Mouse (Mus musculus) c-Kit-negative CD71-positive TER-119-positive erythroid progenitor cells, embryonic 14.5 days (primary cell): ENCODE data around the gene Nfib.

Experiments used
- DNase-seq: peaks from one replicate; pipeline ENCODE4 v3.0.0-alpha.2; 2013; ENCODE audit warnings: low read depth, low spot score

Nfib gene

DNA sequence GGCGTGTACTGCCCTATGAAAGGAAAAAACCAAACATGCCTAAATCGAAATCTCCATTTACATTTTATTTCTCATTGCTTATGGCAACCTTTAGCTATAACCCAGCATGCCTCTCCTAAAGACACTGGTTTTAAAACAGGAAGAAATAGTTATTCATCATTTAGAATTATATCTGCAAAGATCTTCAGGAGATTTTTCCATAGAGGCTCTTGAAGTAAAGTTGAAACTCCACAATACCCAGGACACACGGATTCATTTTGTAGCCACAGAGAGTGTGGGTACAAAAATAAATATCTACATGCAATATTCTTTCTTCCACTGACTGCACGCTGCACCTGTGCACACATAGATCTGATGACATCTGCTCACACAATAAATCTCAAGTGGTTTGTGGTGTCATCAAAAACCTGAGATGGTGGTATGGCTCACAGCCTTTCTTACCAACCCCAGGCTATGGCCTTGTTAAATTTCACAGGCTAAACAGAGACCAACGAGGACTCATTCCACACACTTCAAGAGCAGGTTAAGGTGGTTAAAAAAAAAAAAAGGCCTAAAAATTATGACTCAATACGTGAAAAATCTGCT, 189.2 kb downstream of the Nfib start:
- DNase-seq, result no peak

DNA sequence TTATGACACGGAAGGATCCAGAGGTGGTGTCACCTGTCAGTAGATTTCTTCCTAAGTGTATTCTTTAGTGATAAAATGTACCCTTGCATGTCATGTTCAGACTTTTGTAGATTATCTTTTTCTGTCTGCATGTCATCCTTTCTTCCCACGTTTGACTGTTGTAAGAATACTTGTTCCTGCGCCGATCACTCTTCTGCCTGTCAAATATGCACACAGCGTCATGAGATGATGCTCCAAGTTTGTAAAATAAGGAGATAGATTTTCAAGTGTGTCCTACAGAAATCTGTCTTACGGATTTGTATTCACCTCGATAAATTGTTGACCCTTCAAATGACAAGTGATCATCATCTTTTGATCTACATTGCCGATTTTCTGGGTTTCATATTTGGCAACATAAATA, 190.6 kb downstream of the Nfib start:
- DNase-seq, result no peak

DNA sequence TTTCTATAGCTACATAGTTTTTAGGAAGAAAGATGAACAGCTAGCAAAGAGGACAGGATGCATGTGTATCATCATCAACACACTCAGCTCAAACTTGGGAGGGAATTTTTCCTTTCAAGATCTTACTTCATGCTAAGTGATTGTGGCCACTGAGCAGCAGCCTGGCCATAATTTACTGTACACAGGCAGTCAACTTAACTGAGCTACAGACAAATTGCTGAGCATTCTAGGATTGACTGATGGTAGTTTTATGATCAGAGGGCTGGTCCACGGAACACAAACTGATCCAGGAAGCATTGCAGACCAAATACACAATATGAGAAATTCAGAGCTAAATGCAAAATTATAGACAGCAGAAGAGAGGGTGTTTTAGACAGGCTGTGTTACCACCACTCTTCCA, 191.2 kb downstream of the Nfib start:
- DNase-seq, result no peak

DNA sequence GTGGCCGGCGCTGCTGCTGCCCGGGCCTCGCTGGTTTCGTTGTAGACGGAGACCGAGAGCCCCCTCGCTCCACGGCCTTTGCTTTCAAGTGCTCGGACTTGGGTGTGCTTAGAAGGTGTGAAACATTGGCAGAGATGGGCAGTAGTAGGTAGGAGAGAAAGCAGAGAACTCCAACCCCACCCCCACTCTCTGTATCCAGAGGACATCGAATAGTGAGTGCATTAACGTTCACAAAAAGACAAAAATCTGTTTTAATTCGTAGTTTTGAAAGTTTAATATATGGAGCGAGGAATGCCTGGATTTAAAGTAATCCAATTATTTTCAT, 192.2 kb downstream of the Nfib start:
- no peak for DNase-seq

DNA sequence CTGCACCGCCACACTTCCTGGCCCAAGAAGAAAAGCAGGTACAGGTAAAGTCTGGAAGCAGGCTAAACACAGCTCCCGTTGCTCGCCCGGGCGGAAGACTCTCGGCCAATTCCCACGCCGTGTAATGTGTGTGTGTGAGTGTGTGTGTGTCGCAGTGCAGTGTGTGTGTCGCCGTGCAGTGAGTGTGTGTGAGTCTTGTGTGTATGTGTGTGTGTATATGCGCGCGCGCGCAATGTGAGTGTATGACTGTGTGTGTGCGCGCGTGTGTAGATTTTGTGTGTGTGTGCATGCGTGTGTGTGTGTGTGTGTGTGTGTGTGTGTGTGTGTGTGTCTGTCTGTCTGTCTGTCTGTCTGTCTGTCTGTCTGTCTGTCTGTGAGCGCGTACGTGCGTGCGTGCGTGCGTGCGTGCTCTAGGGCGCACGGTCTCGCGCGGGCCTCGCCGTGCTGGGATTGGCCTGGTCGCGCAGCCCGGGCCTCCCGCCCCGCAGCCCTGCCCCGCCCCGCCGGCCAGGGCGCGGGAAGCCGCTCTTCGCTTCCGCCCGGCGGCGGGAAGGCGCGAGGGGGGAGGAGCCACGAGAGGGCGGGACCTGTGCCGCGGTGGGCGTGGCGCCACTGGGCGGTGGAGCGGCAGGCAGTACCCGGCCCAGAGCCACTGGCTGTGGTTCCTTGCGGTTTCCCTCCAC, 192.7 kb downstream of the Nfib start:
- DNase-seq, result peak; percentile 16

DNA sequence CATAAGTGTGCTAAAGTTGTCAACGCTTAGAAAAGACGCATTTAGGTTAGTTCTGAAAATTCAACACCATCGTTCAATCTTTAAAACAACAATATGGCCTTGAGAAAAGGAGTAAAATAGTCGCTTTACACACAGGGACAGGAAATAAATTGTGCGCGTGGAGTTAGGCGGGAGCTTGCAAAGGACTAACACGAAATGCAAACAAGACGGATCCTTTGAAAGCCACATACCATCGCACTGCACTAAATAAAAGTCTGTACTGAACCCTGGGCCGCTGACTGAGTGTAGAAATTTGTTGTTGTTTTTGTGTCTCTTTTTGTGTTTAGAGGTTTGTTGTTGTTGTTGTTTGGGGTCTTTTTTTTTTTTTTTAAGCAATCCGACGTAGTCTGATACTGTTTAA, 193.2 kb downstream of the Nfib start:
- DNase-seq, result no peak

DNA sequence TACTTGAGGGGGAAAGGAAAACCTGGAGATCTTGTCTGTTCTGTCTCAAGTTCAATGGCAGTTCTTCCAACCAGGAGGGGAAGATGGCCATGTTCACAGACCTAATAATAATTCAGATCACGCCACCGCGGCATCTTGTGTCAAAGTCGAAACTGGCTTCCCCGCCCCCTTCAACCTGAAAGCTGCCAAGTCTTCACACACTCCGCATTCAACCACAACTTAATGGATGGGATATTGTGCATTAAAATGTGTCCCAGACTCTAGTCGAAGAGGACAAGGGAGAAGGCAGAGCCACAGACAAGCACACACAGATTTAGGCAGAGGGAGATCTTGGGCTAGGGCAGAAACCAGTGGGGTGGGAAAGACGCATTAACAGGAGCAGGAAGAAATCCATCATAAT, 194.0 kb downstream of the Nfib start:
- DNase-seq, result no peak

DNA sequence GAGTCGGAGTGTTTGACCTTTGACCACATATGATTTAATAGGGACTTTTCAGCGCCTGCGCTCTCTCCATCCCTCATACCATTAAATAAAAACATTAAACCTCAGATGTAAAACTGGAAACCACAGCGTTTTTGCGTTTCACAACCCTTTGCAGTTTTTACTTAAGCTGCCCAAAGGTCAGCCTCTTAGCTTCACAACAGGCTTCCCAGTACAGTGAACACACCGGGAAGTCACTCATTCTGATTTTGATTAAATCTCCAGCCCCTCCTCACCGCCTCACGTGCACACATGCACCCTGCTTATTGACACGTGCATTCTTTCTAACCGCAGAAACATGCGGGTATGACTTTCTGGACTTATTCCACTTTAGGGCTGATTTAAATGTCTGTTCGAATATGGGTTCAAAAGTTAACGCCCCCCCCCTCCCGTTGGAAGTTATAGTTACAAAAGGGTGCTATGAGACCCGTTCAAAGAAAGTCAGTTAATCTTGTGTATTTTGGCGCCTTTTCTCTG, 194.5 kb downstream of the Nfib start:
- DNase-seq, result no peak

DNA sequence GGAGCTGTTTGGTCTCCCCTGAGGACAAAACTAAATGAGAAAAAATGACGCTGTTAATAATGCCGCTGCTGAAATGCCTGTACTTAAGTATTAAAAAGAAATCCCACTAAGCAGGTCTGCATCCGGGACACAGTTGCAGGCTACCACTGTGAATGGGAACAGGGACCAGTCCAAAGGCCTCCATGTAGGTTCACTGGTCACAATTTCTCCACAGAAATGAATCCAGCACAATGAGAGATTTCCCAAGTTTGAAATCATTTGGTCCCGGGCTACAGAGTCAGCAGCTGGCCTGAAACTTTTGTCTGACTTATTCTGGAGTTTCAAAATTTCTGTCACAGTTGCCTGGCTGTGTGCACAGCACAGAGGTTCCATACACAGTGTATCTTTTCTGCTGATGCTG, 195.8 kb downstream of the Nfib start:
- DNase-seq, result no peak

DNA sequence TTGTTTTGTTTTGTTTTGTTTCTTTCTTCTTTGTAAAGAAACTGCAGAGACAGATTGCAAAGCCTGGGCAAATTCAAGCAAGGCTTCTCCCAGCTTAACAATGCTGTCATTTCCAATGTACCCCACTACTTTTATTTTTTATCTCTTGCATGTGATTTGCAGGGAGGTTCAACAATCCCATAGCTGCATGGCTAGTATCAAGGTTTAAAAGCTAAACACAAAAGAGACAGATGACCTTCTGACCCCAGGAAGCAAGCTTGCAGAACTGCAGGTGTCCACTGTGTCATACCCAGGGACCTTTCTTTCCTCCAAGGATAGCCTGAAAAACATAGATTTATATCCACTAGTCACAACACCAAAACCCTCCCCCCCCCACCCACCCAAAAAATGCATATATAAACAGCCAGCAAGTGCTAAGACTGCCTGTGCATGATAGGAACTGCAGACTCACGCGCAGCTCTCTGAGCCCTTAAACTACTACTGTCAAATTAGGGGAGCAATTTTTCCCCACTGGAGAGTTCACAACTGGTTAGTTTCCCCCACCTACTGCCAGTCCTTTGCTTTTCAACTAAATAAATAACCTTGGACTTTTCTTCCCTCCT, 196.3 kb downstream of the Nfib start:
- no peak for DNase-seq

DNA sequence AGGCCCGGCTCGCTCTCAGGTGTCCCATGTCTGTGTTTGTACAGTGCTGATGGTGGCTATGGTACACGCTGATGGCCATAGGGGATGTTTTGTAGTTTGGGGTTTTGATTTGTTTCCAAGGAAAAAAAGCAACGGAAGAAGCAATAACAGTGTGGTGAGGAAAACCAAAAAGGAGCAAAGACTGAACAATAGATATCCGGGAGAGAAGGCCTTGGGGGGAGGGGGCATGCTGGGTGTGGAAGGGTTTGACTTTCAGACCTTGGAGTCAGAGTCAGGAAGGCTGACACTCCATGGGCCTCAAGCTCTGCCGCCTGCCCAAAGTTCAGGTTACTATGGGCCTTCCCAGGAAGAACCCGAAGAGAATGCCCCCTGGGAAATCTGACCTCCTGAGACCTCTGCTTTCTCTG, 197.3 kb downstream of the Nfib start:
- no peak for DNase-seq

DNA sequence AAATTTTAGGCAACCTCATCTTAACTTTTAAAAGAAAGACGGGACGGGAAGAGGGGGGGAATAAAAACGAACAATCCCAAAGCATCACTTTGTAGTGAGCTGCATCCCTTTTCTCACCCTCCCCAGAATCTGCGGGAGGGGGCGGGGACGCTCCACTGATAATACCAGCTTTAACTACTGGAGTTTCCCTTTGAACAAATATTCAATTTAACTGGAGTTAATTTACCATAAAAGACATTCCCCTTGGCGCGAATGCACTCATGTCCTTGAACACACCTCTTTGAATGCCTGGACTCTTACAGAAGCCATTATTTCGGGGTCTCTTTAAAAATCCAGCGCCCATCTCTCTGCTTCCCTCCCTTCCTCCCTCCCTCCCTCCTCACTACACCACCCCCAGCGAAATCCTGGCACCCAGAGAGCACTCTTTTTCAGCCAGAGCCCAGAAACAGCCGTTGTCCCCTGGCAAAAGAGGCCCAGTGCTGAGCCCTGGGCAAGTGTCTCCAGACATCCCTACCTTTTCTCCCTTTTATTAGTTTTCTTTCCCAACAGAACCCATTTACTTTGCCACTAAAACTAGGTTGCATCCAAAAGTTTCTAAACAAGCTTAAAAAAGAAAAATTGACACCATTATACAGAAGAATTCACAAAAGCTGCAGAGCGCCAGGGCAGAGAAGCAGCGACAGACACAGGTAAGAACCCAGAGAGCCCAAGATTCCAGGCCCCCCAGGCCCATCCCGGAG, 197.8 kb downstream of the Nfib start:
- DNase-seq, result no peak

DNA sequence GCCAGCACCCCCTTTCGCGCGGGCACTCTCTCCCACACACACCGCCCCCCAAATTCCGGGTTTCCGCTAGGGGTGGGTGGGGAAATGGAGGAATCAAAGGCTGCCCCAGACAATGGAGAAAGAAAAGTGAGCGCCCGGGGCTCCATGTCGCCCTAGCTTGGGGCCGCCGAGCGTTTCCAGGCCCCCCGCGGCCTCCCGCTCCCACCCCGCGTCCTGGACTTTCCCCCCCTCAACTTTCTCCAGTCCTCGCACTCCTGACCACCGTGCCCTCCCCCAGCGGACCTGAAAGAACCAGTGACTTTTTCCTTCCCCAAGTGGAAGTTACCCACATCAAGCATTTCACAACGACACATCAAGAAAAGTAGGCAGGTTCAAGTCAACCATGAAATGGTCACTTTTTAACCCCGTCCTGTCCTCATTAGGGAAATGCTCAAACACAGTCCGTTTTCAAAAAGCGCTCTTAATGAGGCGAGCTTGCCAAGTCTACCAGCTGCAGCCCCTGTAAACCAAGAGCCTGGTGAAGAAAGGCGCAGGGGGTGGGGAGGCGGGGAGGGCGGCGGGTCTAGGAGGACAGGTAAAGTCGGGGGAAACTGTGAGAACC, 198.7 kb downstream of the Nfib start:
- DNase-seq, result no peak

DNA sequence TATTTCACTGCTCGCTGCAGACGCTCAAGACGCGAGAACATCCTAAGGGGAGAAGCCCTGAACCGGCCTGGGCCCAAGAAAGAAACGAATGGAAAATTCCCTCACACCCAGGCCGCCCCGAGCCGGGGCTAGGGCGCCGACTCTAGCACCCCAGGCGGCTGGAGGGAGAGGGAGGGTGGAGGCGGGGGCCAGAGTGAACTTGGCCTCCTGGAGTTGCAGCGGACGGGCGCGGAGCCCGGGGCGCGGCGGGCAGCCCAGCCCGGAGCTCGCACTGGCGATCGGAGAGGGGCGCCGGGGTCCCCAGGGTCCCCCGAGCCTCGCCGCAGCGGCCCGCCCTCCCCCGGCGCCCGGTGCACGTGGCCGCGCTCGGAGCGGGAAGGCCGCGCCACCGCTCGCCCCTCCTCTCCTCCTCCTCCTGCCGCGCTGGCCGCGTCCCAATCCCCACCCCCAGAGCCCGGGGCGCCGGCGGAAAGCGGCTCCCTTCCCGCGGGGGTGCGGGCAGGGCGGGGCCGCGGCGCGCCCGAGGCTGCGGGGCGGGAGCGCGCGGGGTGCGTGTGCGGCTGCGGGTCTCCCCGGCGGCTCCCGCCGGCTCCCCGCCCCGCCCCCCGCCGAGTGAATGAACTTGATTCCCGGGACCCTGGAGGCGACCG, 199.3 kb downstream of the Nfib start:
- DNase-seq, result no peak

DNA sequence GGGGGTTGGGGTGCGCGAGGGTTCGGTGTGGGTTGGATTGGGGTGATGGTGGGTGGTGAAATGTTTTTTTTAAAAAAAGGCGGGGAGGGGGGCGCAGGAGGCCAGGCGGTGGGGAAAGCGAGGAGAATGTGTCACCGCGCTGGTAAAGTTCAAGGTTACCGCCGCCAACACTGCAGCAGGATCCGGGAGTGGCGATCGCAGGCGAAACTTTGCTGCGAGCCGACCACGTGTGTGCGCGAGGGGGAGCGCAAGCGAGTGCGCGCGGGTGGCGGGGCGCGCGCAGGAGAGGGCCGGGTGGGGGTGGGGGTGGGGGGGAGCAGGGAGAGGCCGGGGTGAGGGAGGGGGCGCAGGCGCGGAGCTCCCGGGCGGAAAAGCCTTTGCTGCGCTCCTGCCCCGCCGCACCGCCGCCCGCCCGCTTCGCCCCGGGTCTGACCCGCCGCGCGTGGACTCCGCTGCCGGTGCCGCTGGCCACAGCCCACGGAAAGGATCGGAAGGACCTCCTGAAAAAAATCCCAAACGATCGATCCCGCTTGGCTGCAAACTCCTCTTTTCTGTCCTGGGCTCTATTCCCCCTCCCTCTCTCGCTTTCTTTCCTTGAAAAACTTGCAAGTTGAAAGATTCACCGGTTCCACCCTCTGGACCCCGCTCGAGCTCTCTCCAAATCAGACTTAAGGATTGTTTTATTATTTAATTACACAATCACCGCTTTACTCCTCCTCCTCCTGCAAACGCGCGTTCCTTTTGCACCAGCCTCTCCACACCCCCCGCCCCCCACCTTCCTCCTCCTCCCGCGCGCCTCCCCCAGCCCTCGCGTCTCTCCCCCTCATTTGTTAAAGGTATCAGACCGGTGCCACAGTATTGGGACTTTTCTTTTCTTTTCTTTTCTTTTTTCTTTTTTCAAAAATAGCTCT, 200.2 kb downstream of the Nfib start:
- DNase-seq, result no peak

DNA sequence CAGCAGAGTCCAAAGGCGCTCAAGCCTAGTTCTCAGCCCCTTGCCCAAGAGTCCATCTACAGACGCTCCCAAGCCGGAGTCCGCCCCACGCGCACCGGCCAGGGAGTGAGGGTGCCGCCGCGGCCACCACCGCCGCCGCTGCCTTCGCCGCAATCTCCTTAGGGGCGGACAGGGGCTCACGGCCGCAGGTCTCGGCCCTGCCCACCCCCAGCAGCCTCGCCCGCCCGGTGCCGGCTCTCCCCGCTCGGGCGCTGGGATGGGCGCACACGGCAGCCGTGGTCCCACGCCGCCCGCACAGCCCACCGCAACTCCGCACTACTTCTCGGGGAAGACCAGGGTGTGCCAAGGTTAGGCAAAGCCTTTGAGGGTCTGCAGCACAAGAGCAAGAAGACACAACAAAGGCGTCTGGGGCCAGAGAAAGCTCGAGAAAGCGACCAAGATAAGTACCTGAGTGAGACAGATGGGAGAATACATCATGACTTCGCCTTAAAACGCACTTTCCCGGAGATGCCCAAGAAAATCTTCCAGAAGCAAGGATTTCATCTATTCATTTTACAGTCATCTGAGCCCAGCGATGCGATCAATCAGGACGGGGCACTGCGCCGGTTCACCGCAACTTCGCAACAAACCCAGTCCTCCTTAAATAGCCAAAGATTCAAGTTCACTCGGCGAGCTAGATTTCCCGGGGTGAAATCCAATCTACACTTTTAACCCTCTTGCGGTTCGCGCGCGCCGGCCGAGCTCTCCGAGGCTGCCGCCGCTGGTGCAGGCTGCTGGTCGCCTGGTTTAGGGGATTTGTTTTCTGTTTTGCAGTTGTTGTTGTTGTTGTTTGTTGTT, 201.0 kb downstream of the Nfib start:
- no peak for DNase-seq

DNA sequence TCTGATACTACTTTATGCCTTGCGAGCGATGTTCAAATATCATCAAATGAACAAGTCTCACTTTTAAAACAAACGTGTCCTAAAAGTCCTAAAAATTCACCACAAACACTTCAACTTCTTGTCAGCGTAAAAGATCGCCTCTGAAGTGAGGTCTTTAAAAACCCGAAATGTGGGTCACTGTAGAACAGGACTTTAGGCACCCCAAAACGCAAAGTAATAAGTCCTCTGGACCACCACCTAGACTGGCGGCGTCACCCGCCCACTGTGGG, 201.6 kb downstream of the Nfib start:
- no peak for DNase-seq

DNA sequence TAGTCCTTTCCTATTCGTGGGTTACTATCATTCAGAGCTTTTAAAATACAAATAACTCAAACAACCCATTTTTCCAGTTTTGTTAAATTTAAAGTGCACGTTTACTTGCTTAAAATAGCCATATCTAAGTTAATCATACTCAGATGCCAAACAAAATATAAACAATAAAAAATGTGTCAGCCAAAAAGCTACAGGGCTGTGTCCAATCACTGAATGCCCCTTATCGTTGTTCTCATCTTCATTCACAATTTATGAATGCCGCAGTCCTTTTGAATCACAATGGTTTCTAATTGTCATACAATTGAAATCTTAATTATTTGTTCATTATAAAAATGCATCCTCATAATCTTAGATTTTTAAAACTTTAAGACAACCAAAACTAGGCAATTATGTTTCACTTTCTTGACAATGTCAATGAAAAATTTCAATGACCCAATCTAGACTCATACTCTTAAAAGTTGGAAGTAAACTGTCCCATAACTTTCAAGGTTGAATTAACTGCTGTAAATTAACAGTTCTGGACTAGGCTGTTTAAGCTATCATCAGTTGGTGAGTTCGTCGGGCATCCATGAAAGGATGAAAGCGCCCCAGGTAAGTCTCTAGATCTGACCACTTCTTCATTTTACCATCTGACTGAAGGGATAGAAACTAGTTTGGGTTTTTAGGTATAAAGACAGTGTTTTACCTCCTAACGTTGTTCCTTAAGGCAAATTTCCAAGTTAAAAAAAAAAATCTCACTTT, 202.1 kb downstream of the Nfib start:
- DNase-seq, result no peak

DNA sequence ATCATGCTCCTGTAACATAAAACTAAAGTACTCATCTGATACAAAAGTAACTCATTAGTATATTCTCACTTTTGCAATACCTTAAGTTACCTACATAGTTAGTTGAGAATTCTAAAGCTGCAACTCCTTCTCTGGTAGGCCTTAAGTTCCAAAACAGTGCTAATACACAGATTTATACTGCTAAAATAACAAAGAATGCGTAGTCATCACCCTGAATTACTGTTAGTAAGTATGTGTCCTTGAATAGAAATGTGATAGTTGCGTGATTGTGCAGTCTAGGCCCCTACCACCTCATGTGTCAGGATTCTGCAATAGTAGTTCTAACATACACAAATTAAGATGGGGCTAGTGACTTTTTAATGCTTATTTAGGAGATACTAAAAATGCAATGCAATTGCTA, 202.9 kb downstream of the Nfib start:
- no peak for DNase-seq
